In genomic region chrX:56312813-56313212, GRCm38 (mm10) we compare ENCODE assay signal across 28 mouse cellular contexts. TPM values are rescaled to one million over a fixed set of nuclear protein-coding genes. Genes with fewer than 3 reads are reported as not detected.
"Had no signal": no experiment of that assay in that cellular context is flagged by ENCODE, and none has a peak within 500 bp of the region (broad histone marks: within the 10 kb centered on the region; RNA-seq: fewer than 3 reads in every experiment).

No protein-coding gene starts in this region.

- H3K36me3 ChIP-seq: embryonic facial prominence, embryonic 10.5 days; embryonic facial prominence, embryonic 12.5 days; embryonic facial prominence, embryonic 13.5 days; embryonic facial prominence, embryonic 15.5 days; forebrain, embryonic 10.5 days; forebrain, embryonic 12.5 days; forebrain, embryonic 15.5 days had no signal

- H3K4me1 ChIP-seq: embryonic facial prominence, embryonic 10.5 days; embryonic facial prominence, embryonic 12.5 days; embryonic facial prominence, embryonic 13.5 days; embryonic facial prominence, embryonic 15.5 days; forebrain, embryonic 10.5 days; forebrain, embryonic 12.5 days; forebrain, embryonic 13.5 days; forebrain, embryonic 15.5 days had no signal

- H3K27me3 ChIP-seq: embryonic facial prominence, embryonic 12.5 days; embryonic facial prominence, embryonic 13.5 days; embryonic facial prominence, embryonic 15.5 days; forebrain, embryonic 12.5 days; forebrain, embryonic 13.5 days; forebrain, embryonic 15.5 days had no signal

- H3K9me3 ChIP-seq: embryonic facial prominence, embryonic 10.5 days; embryonic facial prominence, embryonic 12.5 days; embryonic facial prominence, embryonic 13.5 days; embryonic facial prominence, embryonic 15.5 days; forebrain, embryonic 10.5 days; forebrain, embryonic 12.5 days; forebrain, embryonic 13.5 days; forebrain, embryonic 15.5 days had no signal

- H3K4me3 ChIP-seq: embryonic facial prominence, embryonic 10.5 days; embryonic facial prominence, embryonic 12.5 days; embryonic facial prominence, embryonic 13.5 days; embryonic facial prominence, embryonic 15.5 days; erythroblast, embryonic 14.5 days; forebrain, embryonic 10.5 days; forebrain, embryonic 12.5 days; forebrain, embryonic 13.5 days; forebrain, embryonic 15.5 days; gastrocnemius, adult 2 months had no signal

- H3K9ac ChIP-seq: embryonic facial prominence, embryonic 12.5 days; embryonic facial prominence, embryonic 13.5 days; embryonic facial prominence, embryonic 15.5 days; forebrain, embryonic 12.5 days; forebrain, embryonic 13.5 days; forebrain, embryonic 15.5 days; forebrain, postnatal 0 days had no signal

- H3K4me2 ChIP-seq: embryonic facial prominence, embryonic 12.5 days; embryonic facial prominence, embryonic 13.5 days; embryonic facial prominence, embryonic 15.5 days; forebrain, embryonic 12.5 days; forebrain, embryonic 13.5 days; forebrain, embryonic 15.5 days had no signal

- ATAC-seq: forebrain, embryonic 13.5 days; forebrain, embryonic 14.5 days; forebrain, embryonic 15.5 days; forebrain, embryonic 16.5 days; forebrain, postnatal 0 days had no signal

- H3K27ac ChIP-seq: embryonic facial prominence, embryonic 10.5 days; embryonic facial prominence, embryonic 12.5 days; embryonic facial prominence, embryonic 13.5 days; embryonic facial prominence, embryonic 15.5 days; forebrain, embryonic 10.5 days; forebrain, embryonic 12.5 days; forebrain, embryonic 13.5 days; forebrain, embryonic 15.5 days; gastrocnemius, adult 2 months had no signal

- DNase-seq: cerebellum, adult 18-20 months; cerebellum, adult 2 months; cerebellum, adult 8-10 months; cerebellum, adult 9-10 months; cerebellum, adult 9-11 months; cerebellum, postnatal 10 days; cerebellum, postnatal 14 days; cerebellum, postnatal 25 days; cerebellum, postnatal 36 days; embryo, embryonic 11 days; forebrain, postnatal 0 days; gastrocnemius, adult 2 months; gastrocnemius, postnatal 10 days; gastrocnemius, postnatal 14 days; gastrocnemius, postnatal 25 days; gastrocnemius, postnatal 36 days; heart, adult 11 months had no signal

RNA-seq across cellular contexts. Expression of gene Zfp449, which starts 33.4 kb away (rescaled TPM):
- polyA plus RNA-seq: erythroblast, embryonic 14.5 days had no signal
